Mouse (Mus musculus) cerebellum, adult 9-11 months (tissue): ENCODE measurements around the gene Txnrd2.

ENCODE experiments used
- DNase-seq: peaks from one replicate; pipeline ENCODE4 v3.0.0; 2022

Txnrd2 gene

GRCm38 (mm10) chr16:18394056-18394455 lies 32.1 kb upstream of the Txnrd2 start:
- DNase-seq: peak; percentile 48

GRCm38 (mm10) chr16:18394777-18395619 lies 31.2 kb upstream of the Txnrd2 start:
- peak; percentile 51 for DNase-seq

- peak; percentile 66 for DNase-seq
Observed at GRCm38 (mm10) chr16:18395620-18396036, 30.6 kb upstream of the Txnrd2 start.

- DNase-seq: peak; percentile 92
Observed at GRCm38 (mm10) chr16:18396201-18396600, 30.0 kb upstream of the Txnrd2 start.

GRCm38 (mm10) chr16:18396791-18397621 lies 29.2 kb upstream of the Txnrd2 start:
- DNase-seq: peak; percentile 60

DNA sequence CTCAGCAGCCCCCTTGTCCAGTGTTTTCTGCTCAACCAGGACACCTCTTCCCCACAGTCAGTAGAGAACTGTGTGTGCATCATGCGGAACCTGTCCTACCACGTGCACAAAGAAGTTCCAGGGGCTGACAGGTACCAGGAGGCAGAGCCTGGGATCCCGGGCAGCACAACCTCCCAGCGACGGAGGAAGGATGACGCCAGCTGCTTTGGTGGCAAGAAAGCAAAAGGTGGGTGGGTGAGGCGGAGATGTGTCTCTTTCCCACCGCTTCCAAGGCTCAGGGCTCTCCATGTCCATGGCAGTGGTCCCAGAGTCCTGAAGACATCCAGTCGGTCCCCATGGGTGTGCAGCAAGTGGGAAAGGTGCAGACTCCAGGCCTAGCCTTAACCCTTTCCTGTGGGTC lies 26.2 kb upstream of the Txnrd2 start:
- no peak for DNase-seq

DNA sequence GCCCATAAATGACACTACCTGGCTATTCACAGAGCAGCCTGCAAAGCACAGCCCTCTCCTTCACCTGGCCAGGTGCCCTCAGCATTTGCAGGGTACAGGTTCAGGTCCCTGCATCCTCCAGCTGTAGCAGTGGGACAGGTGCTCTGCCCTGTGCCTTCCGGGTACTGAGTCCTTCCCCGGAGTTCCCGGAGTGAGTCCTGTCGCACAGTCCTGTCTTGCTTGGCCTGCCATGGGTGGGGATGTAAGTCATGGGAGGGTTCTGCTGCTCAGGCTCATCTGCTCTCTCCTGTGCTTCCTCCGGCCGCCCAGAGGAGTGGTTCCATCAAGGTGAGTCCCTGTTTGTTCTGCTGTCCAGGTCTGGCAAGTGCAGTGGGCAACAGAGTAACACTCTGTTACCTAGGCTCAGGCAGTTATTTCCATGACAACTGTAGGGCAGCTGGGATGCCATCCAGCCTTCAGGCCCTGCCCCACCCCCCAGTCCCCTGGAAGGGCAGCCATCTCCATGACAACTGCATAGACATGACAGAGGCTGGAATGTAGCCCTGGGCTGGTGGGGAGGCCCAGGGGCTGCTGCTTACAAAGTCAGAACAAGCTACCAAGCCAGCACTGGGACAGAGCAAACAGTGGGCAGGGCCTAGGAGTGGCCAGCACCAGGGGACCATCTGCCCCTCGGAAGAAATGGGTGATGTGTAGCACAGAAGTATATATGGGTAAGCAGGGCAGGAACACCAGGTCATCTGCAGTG lies 25.5 kb upstream of the Txnrd2 start:
- no peak for DNase-seq

- no peak for DNase-seq
Observed at GRCm38 (mm10) chr16:18403285-18403684, 22.9 kb upstream of the Txnrd2 start.

- DNase-seq: no peak
Observed at GRCm38 (mm10) chr16:18405091-18405854, 20.9 kb upstream of the Txnrd2 start.

- no peak for DNase-seq
Observed at GRCm38 (mm10) chr16:18405876-18406275, 20.3 kb upstream of the Txnrd2 start.

DNA sequence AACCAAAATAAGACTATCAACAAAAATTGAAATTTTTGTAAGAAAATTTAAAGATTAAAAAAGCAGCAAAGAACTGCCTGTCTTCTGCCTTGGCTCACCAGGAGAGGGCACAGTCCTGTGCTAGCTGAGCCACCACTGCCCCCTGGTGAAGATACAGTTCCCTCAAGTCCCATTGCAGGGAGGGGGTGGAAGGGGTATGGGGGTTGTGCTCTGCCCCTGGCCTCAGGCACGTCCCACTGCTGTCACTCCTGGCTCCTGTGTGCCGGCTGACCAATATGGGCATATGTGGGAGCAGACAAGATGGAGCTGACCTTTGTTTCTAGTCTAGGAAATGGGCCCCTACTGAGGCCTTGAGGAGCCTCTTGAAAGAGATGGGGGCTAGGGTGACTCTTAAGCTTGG lies 19.9 kb upstream of the Txnrd2 start:
- no peak for DNase-seq

GRCm38 (mm10) chr16:18407912-18408311 lies 18.3 kb upstream of the Txnrd2 start:
- no peak for DNase-seq

DNA sequence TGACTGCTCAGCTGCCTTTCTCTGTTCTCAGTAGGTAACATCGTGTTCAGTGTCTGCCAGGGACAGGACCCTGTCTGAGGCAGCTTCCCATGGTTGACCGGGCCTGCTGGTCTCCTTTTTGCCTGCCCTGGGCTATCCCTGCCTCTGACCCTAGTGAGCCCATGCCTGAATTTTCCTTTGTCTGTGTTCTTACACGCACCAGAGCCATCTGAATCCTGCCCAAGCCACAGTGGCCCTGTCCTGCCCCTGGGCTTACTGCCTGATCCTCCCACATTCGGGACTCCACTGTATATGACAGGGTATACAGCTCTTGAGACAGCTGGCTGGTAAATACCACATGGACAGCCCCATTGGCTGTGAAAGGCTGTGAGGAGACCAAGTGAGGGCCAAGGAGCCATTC lies 16.4 kb upstream of the Txnrd2 start:
- DNase-seq: no peak

GRCm38 (mm10) chr16:18410418-18410817 lies 15.8 kb upstream of the Txnrd2 start:
- DNase-seq: peak; percentile 26

- peak; percentile 59 for DNase-seq
Observed at GRCm38 (mm10) chr16:18411026-18411649, 15.0 kb upstream of the Txnrd2 start.

DNA sequence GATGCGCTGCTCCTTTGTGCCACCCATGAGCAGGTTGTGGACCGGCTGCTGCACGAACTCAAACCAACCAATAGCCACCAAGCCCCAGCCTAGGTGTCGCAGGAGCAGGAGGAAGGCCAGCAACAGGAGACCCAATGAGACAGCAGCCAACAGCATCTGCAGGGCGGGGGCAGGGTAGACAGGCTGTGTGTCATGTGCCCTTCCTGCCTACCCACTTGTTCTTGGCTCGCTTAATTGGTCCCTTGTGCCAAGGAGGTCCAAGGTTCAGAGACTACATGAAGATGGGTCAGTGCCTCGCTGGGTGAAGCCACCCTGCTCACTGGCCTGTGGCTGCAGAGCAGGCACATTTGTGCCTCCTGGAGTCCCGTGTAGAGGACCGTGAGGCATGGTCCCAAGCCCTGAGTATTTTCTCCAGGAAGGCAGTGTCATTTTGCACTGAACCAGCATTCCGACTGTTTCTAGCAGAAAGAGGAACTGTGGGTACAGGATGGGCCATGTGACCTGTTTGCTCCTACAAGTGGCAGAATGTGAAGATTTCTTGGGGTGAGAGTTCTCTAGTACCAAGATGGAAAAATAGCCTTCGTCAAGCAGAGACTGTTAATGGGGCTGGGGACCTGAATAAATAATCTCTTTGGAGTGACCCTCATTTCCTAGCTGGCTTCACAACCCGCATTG lies 14.2 kb upstream of the Txnrd2 start:
- peak; percentile 72 for DNase-seq

DNA sequence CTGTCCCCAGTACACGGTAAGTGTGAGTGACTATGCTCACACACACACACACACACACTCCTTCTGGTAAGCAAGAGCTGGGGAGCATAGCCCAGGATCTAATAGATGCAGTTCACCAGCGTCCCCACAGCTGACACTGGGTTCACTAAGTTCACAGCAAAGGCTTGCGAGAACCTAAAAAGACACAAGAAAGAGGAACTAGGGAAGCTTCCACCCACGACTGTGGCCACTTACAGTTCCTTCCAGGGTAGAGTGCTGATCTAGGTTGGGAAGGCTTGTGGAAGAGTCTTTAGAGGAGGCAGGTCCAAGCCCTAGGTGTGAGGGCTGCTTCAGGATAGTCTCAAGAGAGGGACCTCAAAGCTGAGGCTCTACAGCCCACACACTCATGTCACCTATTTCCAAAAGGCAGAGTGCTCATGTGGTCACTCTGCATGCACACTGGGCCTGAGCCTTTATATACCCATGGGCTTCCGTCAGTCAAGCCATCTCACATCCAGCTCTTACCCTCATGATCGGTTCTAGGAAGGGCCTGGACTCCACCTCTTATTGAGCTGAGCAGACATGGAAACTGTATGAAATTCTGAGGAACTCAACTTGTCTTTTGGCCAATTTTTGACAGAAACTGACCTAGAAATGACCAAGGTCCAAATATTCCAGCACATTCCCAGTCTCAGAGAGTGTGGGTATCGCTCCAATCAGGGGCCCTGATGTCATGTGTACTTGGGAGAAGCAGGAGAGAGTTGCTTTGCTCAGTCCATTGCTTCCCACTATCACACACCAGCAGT lies 13.0 kb upstream of the Txnrd2 start:
- no peak for DNase-seq

- no peak for DNase-seq
Observed at GRCm38 (mm10) chr16:18416094-18416761, 10.0 kb upstream of the Txnrd2 start.

GRCm38 (mm10) chr16:18416837-18417236 lies 9.3 kb upstream of the Txnrd2 start:
- no peak for DNase-seq

DNA sequence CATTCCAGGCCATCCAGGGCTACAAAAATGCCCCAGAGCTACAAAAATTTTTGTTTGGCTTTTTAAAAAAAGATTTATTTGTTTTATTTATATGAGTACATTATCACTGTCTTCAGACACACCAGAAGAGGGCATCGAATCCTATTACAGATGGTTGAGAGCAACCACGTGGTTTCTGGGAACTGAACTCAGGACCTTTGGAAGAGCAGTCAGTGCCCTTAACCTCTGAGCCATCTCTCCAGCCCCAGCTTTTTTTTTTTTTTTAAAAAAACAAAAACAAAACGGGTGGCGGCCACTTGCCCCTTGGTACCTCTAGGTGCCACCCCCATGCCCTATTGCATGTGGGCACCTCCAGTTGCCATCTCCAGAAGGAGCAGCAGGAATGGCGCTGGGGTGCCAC lies 8.7 kb upstream of the Txnrd2 start:
- DNase-seq: no peak
